Comparison of ENCODE assay signal across 8 mouse cellular contexts in genomic region chr9:57644944-57645893, GRCm38 (mm10). TPM values are rescaled to one million over a fixed set of nuclear protein-coding genes. Genes with fewer than 3 reads are reported as not detected.
DNase-seq lines count a peak whose midpoint lies in the region; ATAC-seq lines count a peak whose summit lies in the region.

No protein-coding gene starts in this region.

- H3K4me2 ChIP-seq in intestine, embryonic 14.5 days (ENCODE audit: low read length) = peak overlapping the region; percentile 71

- H3K4me3 ChIP-seq in intestine, embryonic 14.5 days (ENCODE audit: low read depth, low read length) = peak overlapping the region; percentile 88

- peak; percentile 81 for ATAC-seq in intestine, embryonic 14.5 days (replicated peaks; ENCODE audit: low FRiP score, low TSS enrichment, low read depth)
- ATAC-seq in megakaryocyte-erythroid progenitor cell, adult 5-6 weeks (replicated peaks; ENCODE audit: low FRiP score, low TSS enrichment, poor library complexity, severe bottlenecking) = peak; percentile 46

- under 1% methylated on average over 57 of the region's 85 CpGs for WGBS in intestine, embryonic 14.5 days

- DNase-seq in adrenal gland, adult 2 months = peak; percentile 98
- DNase-seq in embryo, embryonic 11 days = peak; percentile 94
- peak; percentile 92 for DNase-seq in gastrocnemius, postnatal 25 days
- peak; percentile 98 for DNase-seq in intestine, embryonic 14.5 days (ENCODE audit: low spot score)
- peak; percentile 86 to 94 for DNase-seq in left cerebral cortex, postnatal 14 days (ENCODE audit: low spot score in 2 of 2)
- peak; percentile 93 for DNase-seq in right cerebral cortex, postnatal 14 days
- peak; percentile 94 for DNase-seq in urinary bladder, postnatal 25 days (ENCODE audit: low spot score)

- no peaks in the 10 kb centered on the region for H3K27me3 ChIP-seq in intestine, embryonic 14.5 days (replicated peaks; ENCODE audit: control insufficient read depth, insufficient read depth, low read length)

- peak overlapping the region; percentile 96 for H3K9ac ChIP-seq in intestine, embryonic 14.5 days (ENCODE audit: low read length)

- peaks cover 34% of the 10 kb centered on the region for H3K4me1 ChIP-seq in intestine, embryonic 14.5 days (replicated peaks; ENCODE audit: control insufficient read depth, insufficient read depth, low read length)

- H3K9me3 ChIP-seq in intestine, embryonic 14.5 days (ENCODE audit: control insufficient read depth, low read length) = no peaks in the 10 kb centered on the region

- H3K27ac ChIP-seq in intestine, embryonic 14.5 days (ENCODE audit: low read depth) = peak overlapping the region; percentile 96

- intact Hi-C loops in left cerebral cortex, postnatal 14 days (cut with DNase I) = no loop called here

- peaks cover 7% of the 10 kb centered on the region for H3K36me3 ChIP-seq in intestine, embryonic 14.5 days (ENCODE audit: control insufficient read depth, insufficient read depth, low read length)

RNA-seq across cellular contexts. Expression of gene Csk, which starts 8.2 kb away (rescaled TPM):
- 10 to 100 TPM; 61.1 to 95.5 TPM for total RNA-seq in adrenal gland, adult 2 months (2021)
- polyA plus RNA-seq in adrenal gland, adult 2 months (2012; rRNA removed) = 75.0 and 80.2 TPM in 2 replicates
- total RNA-seq in gastrocnemius, postnatal 25 days (2021) = 10 to 100 TPM in 1 of 2 experiments, 1 to 10 TPM in 1; 8.4 to 13.0 TPM
- polyA plus RNA-seq in intestine, embryonic 14.5 days (2014; fragmentation: Nextera tagmentation; extraction: Ambion mirVana) = 28.0 and 31.4 TPM in 2 replicates
- total RNA-seq in left cerebral cortex, postnatal 14 days (2021) = 10 to 100 TPM; 46.8 to 47.1 TPM
- 151 and 213 TPM in 2 replicates for total RNA-seq in megakaryocyte-erythroid progenitor cell, adult 5-6 weeks (2014; fragmentation: Nextera tagmentation)
- 158 and 213 TPM in 2 replicates for total RNA-seq in megakaryocyte-erythroid progenitor cell, adult 5-6 weeks (2017)

RNA-seq across cellular contexts. Expression of gene Lman1l, which starts 24.6 kb away (rescaled TPM):
- total RNA-seq in adrenal gland, adult 2 months (2021) = not detected
- not detected in 2 replicates for polyA plus RNA-seq in adrenal gland, adult 2 months (2012; rRNA removed)
- total RNA-seq in gastrocnemius, postnatal 25 days (2021) = not detected
- not detected in 2 replicates for polyA plus RNA-seq in intestine, embryonic 14.5 days (2014; fragmentation: Nextera tagmentation; extraction: Ambion mirVana)
- not detected for total RNA-seq in left cerebral cortex, postnatal 14 days (2021)
- total RNA-seq in megakaryocyte-erythroid progenitor cell, adult 5-6 weeks (2014; fragmentation: Nextera tagmentation) = not detected in 2 replicates
- not detected in 2 replicates for total RNA-seq in megakaryocyte-erythroid progenitor cell, adult 5-6 weeks (2017)

RNA-seq across cellular contexts. Expression of gene Cyp1a2, which starts 38.3 kb away (rescaled TPM):
- total RNA-seq in adrenal gland, adult 2 months (2021) = 1 to 10 TPM in 1 of 2 experiments, not detected in 1; 1.6 TPM
- 0.24 TPM in 1 of 2 replicates, not detected in the other for polyA plus RNA-seq in adrenal gland, adult 2 months (2012; rRNA removed)
- not detected for total RNA-seq in gastrocnemius, postnatal 25 days (2021)
- polyA plus RNA-seq in intestine, embryonic 14.5 days (2014; fragmentation: Nextera tagmentation; extraction: Ambion mirVana) = not detected in 2 replicates
- total RNA-seq in left cerebral cortex, postnatal 14 days (2021) = not detected
- not detected in 2 replicates for total RNA-seq in megakaryocyte-erythroid progenitor cell, adult 5-6 weeks (2014; fragmentation: Nextera tagmentation)
- total RNA-seq in megakaryocyte-erythroid progenitor cell, adult 5-6 weeks (2017) = not detected in 2 replicates

RNA-seq across cellular contexts. Expression of gene Cplx3, which starts 39.1 kb away (rescaled TPM):
- total RNA-seq in adrenal gland, adult 2 months (2021) = not detected
- polyA plus RNA-seq in adrenal gland, adult 2 months (2012; rRNA removed) = not detected in 2 replicates
- not detected for total RNA-seq in gastrocnemius, postnatal 25 days (2021)
- polyA plus RNA-seq in intestine, embryonic 14.5 days (2014; fragmentation: Nextera tagmentation; extraction: Ambion mirVana) = not detected in 2 replicates
- 10 to 100 TPM; 16.3 to 24.4 TPM for total RNA-seq in left cerebral cortex, postnatal 14 days (2021)
- total RNA-seq in megakaryocyte-erythroid progenitor cell, adult 5-6 weeks (2014; fragmentation: Nextera tagmentation) = not detected in 2 replicates
- total RNA-seq in megakaryocyte-erythroid progenitor cell, adult 5-6 weeks (2017) = not detected in 2 replicates

RNA-seq across cellular contexts. Expression of gene Cyp1a1, which starts 42.5 kb away (rescaled TPM):
- total RNA-seq in adrenal gland, adult 2 months (2021) = under 1 TPM; 0.28 to 0.61 TPM
- 0.07 and 0.18 TPM in 2 replicates for polyA plus RNA-seq in adrenal gland, adult 2 months (2012; rRNA removed)
- total RNA-seq in gastrocnemius, postnatal 25 days (2021) = under 1 TPM; 0.21 to 0.31 TPM
- not detected in 2 replicates for polyA plus RNA-seq in intestine, embryonic 14.5 days (2014; fragmentation: Nextera tagmentation; extraction: Ambion mirVana)
- under 1 TPM; 0.13 to 0.22 TPM for total RNA-seq in left cerebral cortex, postnatal 14 days (2021)
- 0.52 and 1.7 TPM in 2 replicates for total RNA-seq in megakaryocyte-erythroid progenitor cell, adult 5-6 weeks (2014; fragmentation: Nextera tagmentation)
- 1.3 TPM in 1 of 2 replicates, not detected in the other for total RNA-seq in megakaryocyte-erythroid progenitor cell, adult 5-6 weeks (2017)

Comparison
In these comparisons a context has a peak if more than half of its experiments do, and no peak if none do; other contexts are left out.
1. Peak in every context shown above with its lines: DNase-seq, ATAC-seq, H3K4me3 ChIP-seq and H3K27ac ChIP-seq.